8 mouse cellular contexts compared by ENCODE assay signal in the genomic region with DNA sequence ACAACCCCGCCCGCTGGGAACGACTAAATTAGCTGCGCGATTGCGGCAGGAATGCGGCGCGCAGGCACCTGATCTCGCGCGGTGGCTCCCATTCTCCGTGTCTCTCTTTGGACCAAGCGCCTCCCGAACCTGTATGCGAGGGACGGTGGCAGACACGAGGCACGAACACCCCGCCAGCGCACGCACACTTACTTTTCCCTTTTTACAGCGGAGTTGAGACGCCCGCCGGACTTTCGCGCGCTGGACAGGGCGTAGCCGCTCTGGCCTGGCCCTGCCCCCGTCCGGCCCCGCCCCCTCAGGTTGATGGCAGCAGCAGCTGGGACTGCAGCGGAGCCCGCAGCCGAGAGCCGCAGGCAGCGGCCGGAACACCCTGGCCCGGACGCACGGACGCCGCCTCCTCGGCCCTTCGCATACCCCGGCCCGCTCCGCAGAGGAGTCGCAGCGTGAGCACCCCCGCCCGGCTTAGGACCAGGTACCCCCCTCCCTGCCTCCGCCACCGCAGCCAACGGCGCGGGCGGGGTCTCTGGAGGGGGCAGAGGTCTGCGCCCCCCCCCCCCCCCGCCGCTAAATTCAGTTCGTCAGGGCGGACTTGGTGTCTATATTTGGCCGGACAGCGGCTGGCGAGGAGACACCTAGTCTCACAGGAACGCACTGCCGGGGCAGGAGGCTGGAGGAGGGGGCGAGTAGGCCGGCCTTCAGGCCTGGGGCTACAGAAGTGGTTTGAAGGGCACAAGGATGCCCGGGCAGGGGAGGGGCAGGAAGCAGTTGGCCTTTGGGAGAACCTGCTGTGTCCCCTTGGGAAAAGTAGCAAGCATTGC. TPM values are rescaled to one million over a fixed set of nuclear protein-coding genes. Genes with fewer than 3 reads are reported as not detected.
A peak's percentile ranks its signal among the peaks of the same experiment; 100 is the strongest.
DNase-seq lines count a peak whose midpoint lies in the region; ATAC-seq and TF ChIP-seq lines count a peak whose summit lies in the region.

A gene (plus strand): TSS at position 129 of the 818 bp plus-strand sequence.

- DNase-seq in A20 (ENCODE audit: low read depth, low spot score): peak; percentile 81
- peak; percentile 46 for DNase-seq in NIH3T3 (ENCODE audit: low read depth)
- peak; percentile 91 for DNase-seq in kidney, postnatal 10 days

- peaks cover 77% of the 10 kb centered on the region for H3K27me3 ChIP-seq in embryonic facial prominence, embryonic 13.5 days
- peaks cover 36% of the 10 kb centered on the region for H3K27me3 ChIP-seq in heart, embryonic 13.5 days (replicated peaks)
- H3K27me3 ChIP-seq in lung, embryonic 16.5 days (ENCODE audit: control insufficient read depth, insufficient read depth, low read depth, low read length): peaks cover 37% of the 10 kb centered on the region

- H3K4me3 ChIP-seq in embryonic facial prominence, embryonic 13.5 days: peak within 1 kb of the TSS; percentile 59
- H3K4me3 ChIP-seq in heart, embryonic 13.5 days: peak within 1 kb of the TSS; percentile 67
- H3K4me3 ChIP-seq in lung, embryonic 16.5 days (ENCODE audit: low read length): peak within 1 kb of the TSS; percentile 66
- peak within 1 kb of the TSS; percentile 54 for H3K4me3 ChIP-seq in olfactory bulb, adult 2 months (ENCODE audit: insufficient read depth, low read depth, low read length)

- H3K27ac ChIP-seq in embryonic facial prominence, embryonic 13.5 days: no peak within 1 kb of the TSS
- H3K27ac ChIP-seq in heart, embryonic 13.5 days (replicated peaks): peak within 1 kb of the TSS; percentile 95
- no peak within 1 kb of the TSS for H3K27ac ChIP-seq in lung, embryonic 16.5 days (ENCODE audit: low read length)
- no peak within 1 kb of the TSS for H3K27ac ChIP-seq in olfactory bulb, adult 2 months (ENCODE audit: insufficient read depth, low read depth, low read length)

- no peak for TF ChIP-seq POLR2A in olfactory bulb, adult 2 months (IDR thresholded peaks at IDR 0.05; ENCODE audit: insufficient read depth, low read depth, low read length)

- peaks cover 7% of the 10 kb centered on the region for H3K4me1 ChIP-seq in embryonic facial prominence, embryonic 13.5 days
- peaks cover 61% of the 10 kb centered on the region for H3K4me1 ChIP-seq in heart, embryonic 13.5 days
- H3K4me1 ChIP-seq in lung, embryonic 16.5 days (replicated peaks; ENCODE audit: control insufficient read depth, insufficient read depth, low read length): peaks cover 23% of the 10 kb centered on the region
- H3K4me1 ChIP-seq in olfactory bulb, adult 2 months (ENCODE audit: control insufficient read depth, insufficient read depth, low read length): peaks cover 23% of the 10 kb centered on the region

- H3K9ac ChIP-seq in embryonic facial prominence, embryonic 13.5 days: peak within 1 kb of the TSS; percentile 66
- H3K9ac ChIP-seq in heart, embryonic 13.5 days: peak within 1 kb of the TSS; percentile 89
- peak within 1 kb of the TSS; percentile 71 for H3K9ac ChIP-seq in lung, embryonic 16.5 days (ENCODE audit: low read length)

- no peak; the same call in 1 of the 2 replicates for ATAC-seq in embryonic facial prominence, embryonic 13.5 days (ENCODE audit: insufficient number of reproducible peaks, insufficient read depth, low FRiP score, low TSS enrichment, low read depth)
- peak; percentile 64; the same call in 1 of the 2 replicates for ATAC-seq in heart, embryonic 13.5 days (ENCODE audit: extremely low read depth, insufficient number of reproducible peaks, low FRiP score, low TSS enrichment)
- ATAC-seq in lung, embryonic 16.5 days (ENCODE audit: low read depth): peak; percentile 83
- ATAC-seq in frontal cortex, adult (ENCODE audit: low TSS enrichment): no peak

- H3K4me2 ChIP-seq in embryonic facial prominence, embryonic 13.5 days: peak within 1 kb of the TSS; percentile 100
- peak within 1 kb of the TSS; percentile 88 for H3K4me2 ChIP-seq in heart, embryonic 13.5 days
- peak within 1 kb of the TSS; percentile 99 for H3K4me2 ChIP-seq in lung, embryonic 16.5 days (ENCODE audit: low read depth, low read length)

- WGBS in embryonic facial prominence, embryonic 13.5 days: under 1% methylated on average over 66 of the region's 73 CpGs
- 1% methylated on average over 71 of the region's 73 CpGs for WGBS in heart, embryonic 13.5 days
- under 1% methylated on average over 71 of the region's 73 CpGs for WGBS in lung, embryonic 16.5 days
- WGBS in olfactory bulb, adult 2 months: 2% methylated on average over 72 of the region's 73 CpGs

- no peaks in the 10 kb centered on the region for H3K36me3 ChIP-seq in embryonic facial prominence, embryonic 13.5 days
- peaks cover 19% of the 10 kb centered on the region; the same call in 1 of the 2 replicates for H3K36me3 ChIP-seq in heart, embryonic 13.5 days
- no peaks in the 10 kb centered on the region for H3K36me3 ChIP-seq in lung, embryonic 16.5 days (ENCODE audit: control insufficient read depth, insufficient read depth, low read length)

- no peaks in the 10 kb centered on the region for H3K9me3 ChIP-seq in embryonic facial prominence, embryonic 13.5 days
- no peaks in the 10 kb centered on the region for H3K9me3 ChIP-seq in heart, embryonic 13.5 days
- no peaks in the 10 kb centered on the region for H3K9me3 ChIP-seq in lung, embryonic 16.5 days (ENCODE audit: control insufficient read depth, low read length)

- no peak for TF ChIP-seq CTCF in olfactory bulb, adult 2 months (IDR thresholded peaks at IDR 0.05; ENCODE audit: insufficient read depth, low read depth, low read length)

RNA-seq across cellular contexts. Expression of the gene that starts here (rescaled TPM):
- polyA plus RNA-seq in embryonic facial prominence, embryonic 13.5 days (2015; fragmentation: Nextera tagmentation; extraction: Ambion mirVana): 0.10 and 0.40 TPM in 2 replicates
- 28.8 and 30.1 TPM in 2 replicates for polyA plus RNA-seq in heart, embryonic 13.5 days (2015; fragmentation: Nextera tagmentation; extraction: Ambion mirVana)
- polyA plus RNA-seq in lung, embryonic 16.5 days (2015; fragmentation: Nextera tagmentation; extraction: Ambion mirVana): 1.3 and 1.5 TPM in 2 replicates
- not detected in 2 replicates for polyA plus RNA-seq in olfactory bulb, adult 2 months (2012; ENCODE audit: insufficient read depth, insufficient read length, low replicate concordance, missing spikeins)

Comparison
In these comparisons a context has a peak if more than half of its experiments do, and no peak if none do; other contexts are left out.
1. RNA of the gene that starts here (polyA plus RNA-seq): 28.8 to 30.1 TPM in heart, embryonic 13.5 days; 1.3 to 1.5 TPM in lung, embryonic 16.5 days, 0.10 to 0.40 TPM in embryonic facial prominence, embryonic 13.5 days and not detected in olfactory bulb, adult 2 months; every median in the first group is over 10 times any median in the second.
2. ATAC-seq: peak in heart, embryonic 13.5 days (single experiment) and lung, embryonic 16.5 days (single experiment); none in embryonic facial prominence, embryonic 13.5 days (single experiment) and frontal cortex, adult (single experiment).
3. Peak in every context shown above with its lines, with median percentiles within 50 percentile points of each other: DNase-seq, H3K4me2 ChIP-seq, H3K4me3 ChIP-seq and H3K9ac ChIP-seq.